Mouse (Mus musculus) adrenal gland, adult 8-10 months (tissue): ENCODE results near the gene Gtf3c3. TPM values are rescaled to one million over a fixed set of nuclear protein-coding genes. Genes with fewer than 3 reads are reported as not detected.

Experiments used
- total RNA-seq, 4 experiments: library from RNA; stranded (reverse); gene quantifications; 2 replicates each; pipeline ENCODE4 v1.2.4; 2022

The Gtf3c3 gene
- total RNA-seq, 4 experiments from 2014 or later: 21.8 to 24.7 (median 23.5) TPM

Other genes with a start within 250 kb of the Gtf3c3 start
- 10 to 100 TPM in 2 of 4 experiments, 1 to 10 TPM in 2; 6.2 to 14.2 (median 10.5) TPM for gene Hecw2, start 243.8 kb downstream of the Gtf3c3 start, total RNA-seq
- under 1 TPM in 3 of 4 experiments, not detected in 1; 0.21 to 0.32 (median 0.22) TPM for gene Ccdc150, start 188.3 kb downstream of the Gtf3c3 start, total RNA-seq
- 10 to 100 TPM in 1 of 4 experiments, 1 to 10 TPM in 3; 5.1 to 10.8 (median 5.9) TPM for gene Pgap1, start 118.7 kb upstream of the Gtf3c3 start, total RNA-seq